Mouse (Mus musculus): ENCODE data around the gene Hk1. TPM values are rescaled to one million over a fixed set of nuclear protein-coding genes. Genes with fewer than 3 reads are reported as not detected.
A peak's percentile ranks its signal among the peaks of the same experiment; 100 is the strongest.

Gene Hk1
- polyA plus RNA-seq, 1 experiment from 2014 or later: 44.7 TPM

DNA sequence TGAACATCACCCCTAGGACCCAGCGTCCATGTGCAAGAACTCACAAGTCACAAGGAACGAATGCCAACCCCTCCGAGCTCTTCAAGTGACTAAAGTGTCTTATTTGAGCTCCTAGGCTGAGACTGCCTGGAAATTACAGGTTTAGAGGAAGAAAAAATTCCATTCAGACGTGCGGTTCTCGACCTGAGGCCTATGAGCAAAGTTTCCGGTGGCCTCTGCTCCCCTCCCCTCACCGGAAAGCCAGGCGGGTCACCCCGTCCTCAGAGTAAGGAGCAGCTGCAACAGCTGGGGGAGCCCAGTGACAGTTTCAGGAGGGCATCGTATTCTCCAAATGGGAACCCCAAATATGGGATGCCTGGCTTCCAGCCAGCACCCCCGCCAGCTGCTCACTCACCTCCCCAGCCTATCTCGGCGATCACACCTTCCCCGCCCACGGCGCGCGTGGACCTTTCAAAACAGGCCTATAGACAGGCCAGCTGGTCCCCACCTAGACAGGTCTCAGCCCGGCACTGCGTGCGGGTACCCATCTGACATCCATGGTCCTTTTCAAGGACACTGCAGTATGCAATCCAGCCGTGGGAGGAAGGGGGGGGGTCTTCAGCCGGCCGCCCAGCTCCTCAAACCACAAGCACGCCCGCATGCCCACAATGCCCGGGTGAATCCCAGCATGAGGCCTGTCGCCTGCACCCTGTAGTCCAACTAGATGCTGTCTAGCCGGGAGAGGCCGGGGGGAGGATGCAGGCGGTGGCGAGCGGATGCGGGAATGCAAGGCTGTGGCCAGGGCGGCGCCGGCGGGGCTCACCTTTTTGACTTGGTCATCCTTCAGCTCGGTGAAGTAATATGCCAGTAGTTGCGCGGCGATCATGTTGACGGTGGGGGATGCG is 40.3 kb downstream of the Hk1 start:
- H3K4me2 ChIP-seq (replicated peaks): peak overlapping the region; percentile 89
- H3K4me1 ChIP-seq: peaks cover 57% of the 10 kb centered on the region
- 3% methylated on average over 40 of the region's 45 CpGs for WGBS
- peak overlapping the region; percentile 76 for H3K4me3 ChIP-seq
- peak overlapping the region; percentile 75 for H3K9ac ChIP-seq
- ATAC-seq (ENCODE audit: low FRiP score, low read depth): peak; percentile 37
- H3K9me3 ChIP-seq: no peaks in the 10 kb centered on the region
- H3K36me3 ChIP-seq: no peaks in the 10 kb centered on the region
- no peaks in the 10 kb centered on the region for H3K27me3 ChIP-seq
- H3K27ac ChIP-seq: peak overlapping the region; percentile 81

DNA sequence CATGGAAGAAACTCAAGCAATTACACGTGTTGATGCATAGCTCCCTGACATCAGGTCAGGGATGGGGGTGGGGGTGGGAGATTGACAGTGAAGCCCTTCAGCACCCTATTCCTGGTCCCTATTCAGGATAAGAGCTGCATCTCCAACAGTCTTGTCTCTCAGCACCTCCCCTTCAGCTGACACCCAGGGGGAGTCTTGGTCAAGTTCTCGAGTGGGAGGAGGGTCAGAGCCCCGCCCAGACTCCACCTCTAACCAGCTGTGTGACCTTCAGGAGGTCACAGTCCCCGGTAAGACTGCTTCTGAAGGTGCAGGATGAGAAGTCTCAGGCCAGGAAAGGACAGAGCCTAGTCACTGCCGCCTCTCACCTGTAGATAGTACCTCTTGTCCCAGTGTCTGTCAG is 41.1 kb downstream of the Hk1 start:
- Histone ChIP-seq H3K36me3 (no peaks in the 10 kb centered on the region), H3K4me2 (replicated peaks) (peak overlapping the region; percentile 89), H3K27me3 (no peaks in the 10 kb centered on the region), H3K4me1 (peaks cover 57% of the 10 kb centered on the region), H3K27ac (no peak overlapping the region), H3K4me3 (peak overlapping the region; percentile 76), H3K9ac (0 out of 2 replicates have a peak overlapping the region, but pooled peaks have one; percentile 75), H3K9me3 (no peaks in the 10 kb centered on the region)
- ATAC-seq (ENCODE audit: low FRiP score, low read depth): no peak
- WGBS: 25% methylated on average over 5 of the region's 5 CpGs

GRCm38 (mm10) chr10:62338176-62338575 is 41.5 kb downstream of the Hk1 start:
- ATAC-seq (ENCODE audit: low FRiP score, low read depth): no peak
- peak overlapping the region; percentile 44; the same call in 1 of the 2 replicates for H3K27ac ChIP-seq
- H3K4me1 ChIP-seq: peaks cover 57% of the 10 kb centered on the region
- peak overlapping the region; percentile 89 for H3K4me2 ChIP-seq (replicated peaks)
- peak overlapping the region; percentile 76 for H3K4me3 ChIP-seq
- H3K36me3 ChIP-seq: no peaks in the 10 kb centered on the region
- peak overlapping the region; percentile 31 for H3K9ac ChIP-seq
- no peaks in the 10 kb centered on the region for H3K9me3 ChIP-seq
- H3K27me3 ChIP-seq: no peaks in the 10 kb centered on the region
- 31% methylated on average over 9 of the region's 9 CpGs for WGBS

DNA sequence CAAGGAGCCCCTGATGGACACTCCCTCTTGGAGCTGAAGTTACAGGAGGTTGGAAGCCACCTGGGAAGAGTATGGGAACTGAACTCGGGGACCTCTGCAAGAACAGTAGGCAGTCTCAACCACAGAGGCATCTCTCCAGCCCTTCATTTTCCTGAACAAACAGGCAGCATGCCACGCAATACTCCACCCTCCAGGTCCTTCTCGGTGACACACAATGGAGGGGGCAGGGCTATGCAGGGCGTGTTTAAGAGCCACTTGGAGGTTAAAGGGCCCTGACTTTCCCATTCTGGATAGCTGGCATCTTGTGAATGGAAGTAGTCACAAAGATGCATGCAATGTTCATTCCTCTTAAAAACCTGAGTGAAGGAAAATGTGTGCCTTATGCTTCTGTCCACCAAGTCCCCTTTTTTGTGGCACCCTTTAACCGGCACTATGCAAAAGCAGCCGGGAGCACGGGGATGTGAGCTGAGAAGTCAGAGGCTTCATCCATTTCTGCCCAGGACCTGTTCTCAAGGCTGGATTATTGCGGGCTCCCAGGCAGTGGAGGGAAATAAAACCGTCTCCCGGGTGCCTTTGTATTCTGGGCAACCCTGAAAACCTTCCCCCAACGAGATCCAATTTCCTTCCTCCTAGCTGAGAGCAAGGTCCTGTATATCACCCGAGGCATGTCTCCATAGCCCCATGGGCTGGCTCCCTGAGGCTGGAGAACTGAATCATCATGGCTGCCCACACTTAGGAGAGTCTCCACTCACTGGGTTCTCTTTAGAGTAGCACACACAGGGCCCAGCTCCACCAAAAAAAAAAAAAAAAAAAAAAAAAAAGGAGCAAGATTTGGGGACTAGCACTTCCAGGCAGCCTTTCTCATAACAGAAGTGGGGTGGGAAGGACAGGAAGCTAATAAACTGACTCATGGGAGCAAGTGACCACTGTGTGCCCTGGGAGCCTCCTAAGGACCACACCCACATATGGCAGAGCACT is 42.8 kb downstream of the Hk1 start:
- Histone ChIP-seq H3K9me3 (no peaks in the 10 kb centered on the region), H3K9ac (0 out of 2 replicates have a peak overlapping the region, but pooled peaks have one; percentile 6), H3K36me3 (no peaks in the 10 kb centered on the region), H3K4me1 (peaks cover 62% of the 10 kb centered on the region), H3K27ac (peak overlapping the region; percentile 80), H3K4me3 (no peak overlapping the region), H3K27me3 (no peaks in the 10 kb centered on the region), H3K4me2 (replicated peaks) (peak overlapping the region; percentile 19; the same call in 1 of the 2 replicates)
- no peak for ATAC-seq (ENCODE audit: low FRiP score, low read depth)
- WGBS: 23% methylated on average over 12 of the region's 12 CpGs

- no peak for ATAC-seq (ENCODE audit: low FRiP score, low read depth)
- Histone ChIP-seq H3K27ac (no peak overlapping the region; the same call in 1 of the 2 replicates), H3K4me1 (peaks cover 56% of the 10 kb centered on the region), H3K9ac (no peak overlapping the region), H3K9me3 (no peaks in the 10 kb centered on the region), H3K4me3 (no peak overlapping the region), H3K36me3 (no peaks in the 10 kb centered on the region), H3K4me2 (replicated peaks) (no peak overlapping the region), H3K27me3 (no peaks in the 10 kb centered on the region)
- WGBS: 18% methylated on average over 6 of the region's 6 CpGs
These were observed 44.3 kb downstream of the Hk1 start for GRCm38 (mm10) chr10:62335423-62335776.

DNA sequence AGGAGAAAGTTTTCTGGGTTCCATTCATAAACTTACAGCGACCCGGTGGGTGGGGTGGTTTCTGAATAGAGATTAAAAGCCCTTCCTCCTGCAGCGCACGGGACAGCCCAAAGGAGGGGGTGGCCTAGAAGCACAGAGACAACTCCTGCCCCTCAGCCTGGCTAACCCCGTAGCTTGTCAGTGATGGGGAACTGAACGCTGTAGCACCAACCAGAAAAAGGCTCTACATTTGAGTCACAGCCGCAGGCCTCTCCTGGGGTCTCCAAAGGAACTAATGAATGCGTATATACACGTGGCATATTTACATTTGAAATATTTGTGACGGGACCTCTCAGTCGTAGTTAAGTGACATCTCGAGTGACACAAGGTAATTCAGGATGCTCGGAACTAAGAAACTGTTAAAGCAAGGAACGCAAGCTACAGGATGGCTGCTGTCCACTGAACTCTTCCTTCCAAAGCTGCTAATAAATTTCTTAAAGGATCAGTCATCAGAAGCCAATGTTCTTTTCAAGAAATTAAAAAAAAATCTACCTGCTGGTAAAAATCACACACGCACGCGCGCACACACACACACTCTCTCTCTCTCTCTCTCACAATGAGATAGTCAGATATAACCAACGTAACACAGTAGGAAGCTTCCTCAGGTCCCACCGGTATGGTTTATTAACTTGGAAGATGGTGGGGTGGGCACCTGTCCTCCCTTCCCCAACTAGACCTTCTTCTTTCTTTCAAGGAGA is 44.9 kb downstream of the Hk1 start:
- Histone ChIP-seq H3K27me3 (no peaks in the 10 kb centered on the region), H3K9me3 (no peaks in the 10 kb centered on the region), H3K4me3 (no peak overlapping the region), H3K4me1 (peaks cover 56% of the 10 kb centered on the region), H3K9ac (no peak overlapping the region), H3K36me3 (no peaks in the 10 kb centered on the region), H3K4me2 (replicated peaks) (no peak overlapping the region), H3K27ac (no peak overlapping the region)
- WGBS: 63% methylated on average over 20 of the region's 20 CpGs
- ATAC-seq (ENCODE audit: low FRiP score, low read depth): no peak

DNA sequence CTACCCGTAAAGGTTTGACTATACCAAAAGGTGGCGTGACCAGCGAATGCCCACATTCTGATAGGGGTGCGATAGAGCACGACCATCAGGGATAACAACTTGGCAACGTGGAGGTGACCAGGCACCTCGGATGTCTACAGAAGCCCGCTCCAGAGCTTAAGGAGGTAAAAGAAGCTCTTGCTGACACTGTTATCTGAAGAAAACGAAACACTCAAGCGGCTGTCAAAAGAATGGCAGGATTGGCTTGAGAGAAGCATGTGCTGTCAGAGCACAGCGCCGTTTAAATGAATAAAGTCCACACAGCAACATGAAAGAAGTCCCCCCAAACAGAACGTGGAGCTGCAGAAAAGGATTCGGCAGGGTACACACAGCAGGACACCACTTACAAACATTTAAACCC is 46.4 kb downstream of the Hk1 start:
- no peak overlapping the region for H3K9ac ChIP-seq
- no peaks in the 10 kb centered on the region for H3K27me3 ChIP-seq
- no peak for ATAC-seq (ENCODE audit: low FRiP score, low read depth)
- H3K4me3 ChIP-seq: no peak overlapping the region
- peaks cover 42% of the 10 kb centered on the region for H3K4me1 ChIP-seq
- no peak overlapping the region for H3K4me2 ChIP-seq (replicated peaks)
- WGBS: 81% methylated on average over 14 of the region's 14 CpGs
- H3K36me3 ChIP-seq: no peaks in the 10 kb centered on the region
- no peak overlapping the region for H3K27ac ChIP-seq
- no peaks in the 10 kb centered on the region for H3K9me3 ChIP-seq

DNA sequence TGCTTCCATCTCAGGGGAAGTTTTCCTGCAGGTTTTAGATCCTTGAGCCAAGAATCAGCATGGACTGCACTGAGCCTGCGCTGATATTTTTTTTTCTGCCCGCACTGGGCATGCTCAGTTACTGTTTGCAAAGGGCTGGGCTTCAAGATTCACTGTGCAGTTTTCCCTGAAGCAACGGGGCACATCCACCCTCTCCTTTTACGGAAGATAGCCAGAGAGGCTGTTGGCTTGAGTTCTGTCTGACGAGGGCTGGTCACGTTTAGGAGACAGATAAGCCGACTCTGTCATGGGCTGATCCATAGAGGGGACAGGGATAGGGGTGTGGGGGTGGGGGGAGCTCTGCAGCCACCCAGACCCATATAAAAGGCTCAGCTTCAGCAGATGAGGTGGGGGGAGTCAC is 47.2 kb downstream of the Hk1 start:
- WGBS: 49% methylated on average over 7 of the region's 7 CpGs
- Histone ChIP-seq H3K4me3 (peak overlapping the region; percentile 10; the same call in 1 of the 2 replicates), H3K4me2 (replicated peaks) (peak overlapping the region; percentile 25; the same call in 1 of the 2 replicates), H3K9ac (peak overlapping the region; percentile 1; the same call in 1 of the 2 replicates), H3K27ac (no peak overlapping the region; the same call in 1 of the 2 replicates), H3K4me1 (peaks cover 38% of the 10 kb centered on the region), H3K9me3 (no peaks in the 10 kb centered on the region), H3K27me3 (no peaks in the 10 kb centered on the region), H3K36me3 (no peaks in the 10 kb centered on the region)
- ATAC-seq (ENCODE audit: low FRiP score, low read depth): no peak

DNA sequence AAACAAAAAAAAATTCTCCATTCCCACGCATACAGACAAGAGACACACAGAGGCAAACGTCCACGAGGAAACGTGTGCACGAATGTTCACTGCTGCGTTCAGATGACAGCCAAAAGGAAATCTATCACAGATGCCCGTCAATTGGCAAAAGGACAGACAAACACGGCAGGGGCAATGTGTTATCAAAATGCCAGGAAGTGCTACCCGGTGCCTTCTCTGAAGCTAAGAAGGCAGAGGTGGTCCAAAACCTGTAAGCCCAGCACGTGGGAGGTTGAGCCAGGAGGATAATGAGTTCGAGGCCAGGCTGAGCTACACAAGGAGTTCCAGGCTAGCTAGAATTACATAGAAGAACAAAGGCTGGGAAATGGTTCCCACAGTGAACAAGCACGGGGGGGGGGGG is 47.9 kb downstream of the Hk1 start:
- Histone ChIP-seq H3K4me2 (replicated peaks) (no peak overlapping the region), H3K27ac (no peak overlapping the region), H3K9me3 (no peaks in the 10 kb centered on the region), H3K4me1 (peaks cover 33% of the 10 kb centered on the region), H3K36me3 (no peaks in the 10 kb centered on the region), H3K4me3 (no peak overlapping the region), H3K27me3 (no peaks in the 10 kb centered on the region), H3K9ac (no peak overlapping the region)
- no peak for ATAC-seq (ENCODE audit: low FRiP score, low read depth)
- WGBS: 79% methylated on average over 11 of the region's 12 CpGs

DNA sequence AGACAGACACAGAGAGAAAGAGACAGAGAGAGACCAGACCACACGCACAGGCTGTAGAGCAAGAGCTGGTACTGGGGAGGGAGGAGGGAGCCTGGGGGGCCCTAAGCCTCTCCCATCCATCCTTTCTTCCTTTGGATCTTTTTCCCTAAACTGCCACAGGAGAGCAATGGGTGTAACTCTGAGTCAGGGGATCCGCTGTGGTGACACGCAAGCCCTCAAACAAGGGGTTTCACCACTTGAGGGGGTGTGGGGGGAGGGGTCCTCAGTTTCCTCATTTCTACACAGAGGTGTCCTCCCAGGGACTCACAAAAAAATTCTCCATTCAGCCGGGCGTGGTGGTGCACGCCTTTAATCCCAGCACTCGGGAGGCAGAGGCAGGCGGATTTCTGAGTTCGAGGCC is 48.4 kb downstream of the Hk1 start:
- ATAC-seq (ENCODE audit: low FRiP score, low read depth): no peak
- 93% methylated on average over 9 of the region's 9 CpGs for WGBS
- Histone ChIP-seq H3K9ac (no peak overlapping the region), H3K27ac (no peak overlapping the region), H3K4me1 (peaks cover 28% of the 10 kb centered on the region), H3K4me2 (replicated peaks) (no peak overlapping the region), H3K9me3 (no peaks in the 10 kb centered on the region), H3K36me3 (no peaks in the 10 kb centered on the region), H3K4me3 (no peak overlapping the region), H3K27me3 (no peaks in the 10 kb centered on the region)

- H3K9ac ChIP-seq: no peak overlapping the region
- H3K4me2 ChIP-seq (replicated peaks): no peak overlapping the region
- 72% methylated on average over 7 of the region's 7 CpGs for WGBS
- no peak overlapping the region for H3K4me3 ChIP-seq
- H3K36me3 ChIP-seq: no peaks in the 10 kb centered on the region; the same call in 1 of the 2 replicates
- no peaks in the 10 kb centered on the region for H3K9me3 ChIP-seq
- H3K4me1 ChIP-seq: peaks cover 14% of the 10 kb centered on the region
- H3K27ac ChIP-seq: no peak overlapping the region
- H3K27me3 ChIP-seq: no peaks in the 10 kb centered on the region
- no peak for ATAC-seq (ENCODE audit: low FRiP score, low read depth)
These were observed 49.9 kb downstream of the Hk1 start for GRCm38 (mm10) chr10:62329846-62330245.
